Mouse (Mus musculus) heart, postnatal 0 days (tissue): ENCODE measurements at regions not wholly inside any gene's neighbourhood (a gene's known extent, or its start where the extent isn't known, plus 50 kb on each side); places are given as distances from the start of the nearest gene placed in this dataset.

ENCODE experiments used
- ATAC-seq: fragments of 200-750 bp; cut with Nextera tagmentation; 2 replicates; pipeline ENCODE4 v1.8.0; 2017; ENCODE audit warnings: low read depth, moderate number of reproducible peaks, moderate library complexity; ENCODE audit not compliant: insufficient read depth
- DNase-seq: peaks from one replicate; pipeline ENCODE4 v3.0.0-alpha.2; 2016; ENCODE audit warnings: low spot score
- H3K27ac ChIP-seq: fragments of 300-500 bp; sonication (generic); 2 replicates; pipeline ENCODE4 v1.5.1; 2014; ENCODE audit warnings: low read depth, mild to moderate bottlenecking
- H3K27me3 ChIP-seq: fragments of 300-500 bp; sonication (generic); 2 replicates; pipeline ENCODE4 v1.6.1; 2014; ENCODE audit warnings: low read length, mixed read lengths; ENCODE audit not compliant: control insufficient read depth, insufficient read depth
- H3K36me3 ChIP-seq: fragments of 300-500 bp; sonication (generic); replicated peaks from 2 replicates; pipeline ENCODE4 v1.6.1; 2014; ENCODE audit warnings: low read length, mixed read lengths; ENCODE audit not compliant: control insufficient read depth, insufficient read depth
- H3K4me1 ChIP-seq: fragments of 300-500 bp; sonication (generic); 2 replicates; pipeline ENCODE4 v1.6.1; 2014; ENCODE audit warnings: antibody characterized with exemption; ENCODE audit not compliant: control insufficient read depth, insufficient read depth
- H3K4me2 ChIP-seq: fragments of 300-500 bp; sonication (generic); 2 replicates; pipeline ENCODE4 v1.6.1; 2014; ENCODE audit warnings: low read depth, mild to moderate bottlenecking, low read length, moderate library complexity
- H3K4me3 ChIP-seq: fragments of 300-500 bp; sonication (generic); 2 replicates; pipeline ENCODE4 v1.5.1; 2014; ENCODE audit warnings: low read depth, low read length
- H3K9ac ChIP-seq: fragments of 300-500 bp; sonication (generic); replicated peaks from 2 replicates; pipeline ENCODE4 v1.6.1; 2014; ENCODE audit warnings: low read depth, low read length, mixed read lengths
- H3K9me3 ChIP-seq: fragments of 300-500 bp; sonication (generic); replicated peaks from 2 replicates; pipeline ENCODE4 v1.6.1; 2016; ENCODE audit warnings: low read length; ENCODE audit not compliant: control insufficient read depth
- CTCF ChIP-seq: IDR thresholded peaks from 2 replicates; pipeline ENCODE4 v1.5.1; 2016; ENCODE audit warnings: antibody characterized with exemption, control low read depth, low read depth
- EP300 ChIP-seq: IDR thresholded peaks from 2 replicates; pipeline ENCODE4 v1.6.1; 2016; ENCODE audit warnings: antibody characterized with exemption, low read depth
- WGBS: fragments of 180-500 bp; shearing (Covaris S2); extraction: QIAGEN DNeasy Blood & Tissue Kit; methylation state at CpG from one replicate; pipeline ENCODE4 v1.1.7; 2014; 5-methylcytosine and 5-hydroxymethylcytosine counted together

GRCm38 (mm10) chr4:95270389-95270788 is 218.4 kb upstream of the Jun start:
- no peaks in the 10 kb centered on the region for H3K9me3 ChIP-seq
- H3K27me3 ChIP-seq: no peaks in the 10 kb centered on the region
- TF ChIP-seq EP300: no peak
- TF ChIP-seq CTCF: no peak
- H3K4me2 ChIP-seq: no peak overlapping the region
- no peaks in the 10 kb centered on the region for H3K36me3 ChIP-seq
- WGBS: 56% methylated on average over 1 of the region's 1 CpGs
- no peak overlapping the region for H3K27ac ChIP-seq
- ATAC-seq (no peak), DNase-seq (no peak)
- H3K4me1 ChIP-seq: no peaks in the 10 kb centered on the region
- no peak overlapping the region for H3K4me3 ChIP-seq
- no peak overlapping the region for H3K9ac ChIP-seq

- TF ChIP-seq EP300 (no peak), CTCF (no peak)
- H3K4me2 ChIP-seq: no peak overlapping the region
- no peaks in the 10 kb centered on the region for H3K4me1 ChIP-seq
- H3K4me3 ChIP-seq: no peak overlapping the region
- ATAC-seq (no peak), DNase-seq (no peak)
- 46% methylated on average over 3 of the region's 3 CpGs for WGBS
- H3K9me3 ChIP-seq: no peaks in the 10 kb centered on the region
- H3K9ac ChIP-seq: no peak overlapping the region
- H3K36me3 ChIP-seq: no peaks in the 10 kb centered on the region
- H3K27ac ChIP-seq: no peak overlapping the region
- no peaks in the 10 kb centered on the region for H3K27me3 ChIP-seq
Observed at GRCm38 (mm10) chr4:95276231-95276630, 224.2 kb upstream of the Jun start.

GRCm38 (mm10) chr4:95277989-95278713 is 226.1 kb upstream of the Jun start:
- TF ChIP-seq EP300: no peak
- no peak for TF ChIP-seq CTCF
- no peak overlapping the region for H3K4me3 ChIP-seq
- no peak overlapping the region for H3K9ac ChIP-seq
- ATAC-seq: no peak
- WGBS: 64% methylated on average over 11 of the region's 11 CpGs
- peak overlapping the region; percentile 18; the same call in 1 of the 2 replicates for H3K27ac ChIP-seq
- DNase-seq: no peak
- no peaks in the 10 kb centered on the region for H3K27me3 ChIP-seq
- no peaks in the 10 kb centered on the region for H3K36me3 ChIP-seq
- H3K4me2 ChIP-seq: no peak overlapping the region
- H3K9me3 ChIP-seq: no peaks in the 10 kb centered on the region
- peaks cover 7% of the 10 kb centered on the region for H3K4me1 ChIP-seq

- H3K4me2 ChIP-seq: no peak overlapping the region
- TF ChIP-seq EP300 (no peak), CTCF (no peak)
- no peak overlapping the region for H3K4me3 ChIP-seq
- peak; percentile 24 for DNase-seq
- H3K9ac ChIP-seq: no peak overlapping the region
- 55% methylated on average over 13 of the region's 13 CpGs for WGBS
- H3K36me3 ChIP-seq: no peaks in the 10 kb centered on the region
- no peaks in the 10 kb centered on the region for H3K9me3 ChIP-seq
- H3K4me1 ChIP-seq: peaks cover 13% of the 10 kb centered on the region
- peak overlapping the region; percentile 18; the same call in 1 of the 2 replicates for H3K27ac ChIP-seq
- no peaks in the 10 kb centered on the region for H3K27me3 ChIP-seq
- no peak for ATAC-seq
Observed at GRCm38 (mm10) chr4:95278714-95279095, 226.7 kb upstream of the Jun start.

GRCm38 (mm10) chr4:95279200-95279599 is 227.2 kb upstream of the Jun start:
- no peak overlapping the region for H3K4me3 ChIP-seq
- no peak for TF ChIP-seq CTCF
- TF ChIP-seq EP300: no peak
- no peaks in the 10 kb centered on the region for H3K9me3 ChIP-seq
- no peak for DNase-seq
- no peaks in the 10 kb centered on the region for H3K27me3 ChIP-seq
- H3K4me1 ChIP-seq: peaks cover 17% of the 10 kb centered on the region
- H3K4me2 ChIP-seq: no peak overlapping the region
- ATAC-seq: no peak
- H3K36me3 ChIP-seq: no peaks in the 10 kb centered on the region
- no peak overlapping the region for H3K27ac ChIP-seq
- H3K9ac ChIP-seq: no peak overlapping the region
- WGBS: 81% methylated on average over 2 of the region's 2 CpGs

- WGBS: 57% methylated on average over 3 of the region's 3 CpGs
Observed at GRCm38 (mm10) chr4:95282083-95282482, 230.1 kb upstream of the Jun start.

More at GRCm38 (mm10) chr4:95282083-95282482, 230.1 kb upstream of the Jun start:
- TF ChIP-seq EP300 (no peak), CTCF (no peak)
- Histone ChIP-seq H3K36me3 (no peaks in the 10 kb centered on the region), H3K9ac (no peak overlapping the region), H3K27ac (no peak overlapping the region), H3K9me3 (no peaks in the 10 kb centered on the region), H3K4me1 (peaks cover 19% of the 10 kb centered on the region), H3K4me2 (no peak overlapping the region), H3K4me3 (no peak overlapping the region), H3K27me3 (no peaks in the 10 kb centered on the region)
- DNase-seq: no peak
- ATAC-seq: no peak
